Mouse (Mus musculus): Measurements from ENCODE around the gene Fam20a.

DNA sequence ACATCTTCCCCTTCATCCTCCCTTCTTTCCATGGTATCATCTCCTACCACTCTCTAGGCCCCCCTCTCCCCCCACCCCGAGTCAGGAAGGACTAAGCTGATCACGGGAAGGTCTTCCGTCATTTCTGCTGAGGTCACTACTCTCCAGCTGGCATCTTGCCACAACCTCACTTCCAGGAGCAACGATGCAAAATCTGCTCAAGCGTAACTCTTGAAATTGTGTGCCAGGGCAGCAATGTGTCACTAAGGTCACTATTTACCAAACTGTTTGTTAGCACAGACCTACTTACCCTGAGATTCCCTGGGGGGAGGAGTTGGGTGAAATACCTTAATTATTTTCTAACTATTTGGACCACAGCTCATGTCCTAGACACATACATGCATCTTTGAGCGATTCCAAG lies 21.3 kb downstream of the Fam20a start:
- TF ChIP-seq EP300 (optimal IDR thresholded peaks at IDR 0.05) (no peak), CTCF (IDR thresholded peaks at IDR 0.05; ENCODE audit: low read depth) (no peak)

Data from stomach, postnatal 0 days (tissue).